Mouse (Mus musculus): ENCODE data around the gene Rarres2. TPM values are rescaled to one million over a fixed set of nuclear protein-coding genes. Genes with fewer than 3 reads are reported as not detected.

The Rarres2 gene
- 217 TPM in 2 replicates for polyA plus RNA-seq (2012; rRNA removed)

DNA sequence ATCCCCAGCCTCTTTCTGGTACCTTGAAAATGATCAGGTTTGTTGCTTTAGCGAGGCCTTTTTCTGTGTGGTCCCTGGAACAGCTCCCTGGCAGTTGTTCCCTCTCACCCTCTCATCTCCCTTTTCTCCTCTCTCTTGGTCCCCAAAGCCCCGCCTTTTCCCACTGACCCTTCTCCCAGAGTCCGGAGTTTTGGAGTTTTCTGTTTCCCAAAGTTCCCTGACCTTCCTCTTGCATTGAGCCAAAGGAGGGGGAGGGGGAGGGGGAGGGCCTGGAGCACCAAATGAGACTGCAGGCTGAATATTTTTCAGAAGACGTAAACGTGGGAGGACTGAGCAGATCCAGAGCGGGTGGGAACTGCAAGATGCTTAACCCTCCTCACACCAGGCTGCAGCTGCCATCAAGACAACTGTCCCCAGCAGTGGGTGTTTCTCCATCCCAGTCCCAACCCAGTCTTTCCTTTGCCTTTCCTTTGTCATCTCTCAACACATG is at the start of gene Rarres2:
Gene Rarres2, minus strand, starts transcription at position 218 of the 490 bp plus-strand sequence.

GRCm38 (mm10) chr6:48601271-48602079 is 28.9 kb upstream of the Rarres2 start, which contains the start of gene Zfp775:
TSS of gene Zfp775 (plus strand) at chr6:48602063.

GRCm38 (mm10) chr6:48593158-48594042 is 20.8 kb upstream of the Rarres2 start, which contains the start of the genes Repin1 and Gm44965:
TSS of gene Repin1 (plus strand) at chr6:48593883.
TSS of gene Gm44965 (plus strand) at chr6:48593941.

GRCm38 (mm10) chr6:48589194-48589750 is 16.7 kb upstream of the Rarres2 start, which contains the start of gene Gm45021:
TSS of gene Gm45021 (plus strand) at chr6:48589610.

DNA sequence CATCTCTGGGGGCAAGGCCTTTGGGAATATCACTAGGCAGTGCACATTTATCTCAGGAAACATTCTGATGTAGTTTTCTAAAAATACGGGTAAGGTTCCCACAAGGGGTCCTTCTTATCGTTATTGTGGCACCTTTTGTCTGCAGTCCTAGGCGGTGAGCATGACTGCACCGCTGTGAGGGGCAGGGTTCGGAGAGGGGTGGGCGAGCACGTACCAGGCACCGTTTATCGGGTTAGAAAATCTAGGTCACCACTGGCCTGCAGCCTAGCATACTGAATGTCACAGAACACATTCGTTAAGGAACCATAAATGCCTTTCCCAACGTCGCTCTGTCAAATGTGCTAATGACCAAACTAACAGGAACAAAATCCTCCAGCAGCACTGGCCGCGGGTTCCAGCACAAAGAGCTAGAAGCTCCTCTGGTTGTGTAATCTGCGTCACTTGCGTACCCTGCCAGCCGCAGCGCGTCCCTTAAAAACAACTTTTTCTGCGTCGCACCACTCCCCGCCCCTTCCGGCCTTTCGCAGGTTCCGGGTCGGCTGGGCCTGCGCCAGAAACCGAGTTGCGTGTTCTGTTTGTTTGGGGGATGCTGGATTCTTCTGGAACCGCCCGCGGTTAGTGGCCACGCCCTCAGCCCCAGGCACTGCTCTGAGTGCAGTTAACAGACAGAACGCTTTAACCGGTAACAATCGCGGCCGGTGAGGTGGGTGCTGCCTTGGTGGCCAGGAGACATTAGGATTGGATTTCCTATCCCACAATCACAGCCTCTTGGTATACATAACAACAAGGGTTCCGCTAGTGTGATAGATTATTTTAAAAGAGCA is 18.1 kb downstream of the Rarres2 start, which contains the start of gene Lrrc61:
Gene Lrrc61, plus strand, starts transcription at position 517 of the 824 bp plus-strand sequence.

GRCm38 (mm10) chr6:48537105-48537954 is 35.3 kb downstream of the Rarres2 start, which contains the start of gene Atp6v0e2:
TSS of gene Atp6v0e2 (plus strand) at chr6:48537615.

Other genes starting within 250 kb of the Rarres2 start
- 47.3 and 53.7 TPM in 2 replicates for gene Krba1, start 177.2 kb downstream of the Rarres2 start, polyA plus RNA-seq (2012; rRNA removed)
- gene Zfp467, start 127.0 kb downstream of the Rarres2 start, polyA plus RNA-seq (2012; rRNA removed): 85.2 and 85.5 TPM in 2 replicates
- gene Sspo, start 124.6 kb downstream of the Rarres2 start, polyA plus RNA-seq (2012; rRNA removed): 7.8 and 8.2 TPM in 2 replicates
- gene Atp6v0e2, start 35.2 kb downstream of the Rarres2 start, polyA plus RNA-seq (2012; rRNA removed): 93.6 and 186 TPM in 2 replicates
- 26.5 and 31.4 TPM in 2 replicates for gene Lrrc61, start 18.0 kb downstream of the Rarres2 start, polyA plus RNA-seq (2012; rRNA removed)
- not detected in 2 replicates for gene Gm45021, start 16.8 kb upstream of the Rarres2 start, polyA plus RNA-seq (2012; rRNA removed)
- 147 and 149 TPM in 2 replicates for gene Repin1, start 21.1 kb upstream of the Rarres2 start, polyA plus RNA-seq (2012; rRNA removed)
- 1.2 TPM in 1 of 2 replicates, not detected in the other for gene Gm44965, start 21.2 kb upstream of the Rarres2 start, polyA plus RNA-seq (2012; rRNA removed)
- 14.7 and 16.7 TPM in 2 replicates for gene Zfp775, start 29.3 kb upstream of the Rarres2 start, polyA plus RNA-seq (2012; rRNA removed)
- 10.9 and 17.7 TPM in 2 replicates for gene AI854703, start 54.0 kb upstream of the Rarres2 start, polyA plus RNA-seq (2012; rRNA removed)
- 1.4 and 1.5 TPM in 2 replicates for gene Gimap8, start 74.4 kb upstream of the Rarres2 start, polyA plus RNA-seq (2012; rRNA removed)
- 0.51 and 1.0 TPM in 2 replicates for gene Gimap9, start 103.3 kb upstream of the Rarres2 start, polyA plus RNA-seq (2012; rRNA removed)
- gene Gimap4, start 111.8 kb upstream of the Rarres2 start, polyA plus RNA-seq (2012; rRNA removed): 2.6 and 6.6 TPM in 2 replicates
- 3.9 and 4.3 TPM in 2 replicates for gene Gimap6, start 135.4 kb upstream of the Rarres2 start, polyA plus RNA-seq (2012; rRNA removed)
- 0.30 TPM in 1 of 2 replicates, not detected in the other for gene Gm28053, start 145.8 kb upstream of the Rarres2 start, polyA plus RNA-seq (2012; rRNA removed)
- 0.16 and 0.21 TPM in 2 replicates for gene Gimap7, start 145.8 kb upstream of the Rarres2 start, polyA plus RNA-seq (2012; rRNA removed)
- gene Gimap1, start 166.3 kb upstream of the Rarres2 start, polyA plus RNA-seq (2012; rRNA removed): 7.0 and 8.6 TPM in 2 replicates
- gene Gimap5, start 173.4 kb upstream of the Rarres2 start, polyA plus RNA-seq (2012; rRNA removed): 5.8 and 7.7 TPM in 2 replicates
- gene Gimap3, start 198.1 kb upstream of the Rarres2 start, polyA plus RNA-seq (2012; rRNA removed): 1.3 and 1.7 TPM in 2 replicates

Measured in ovary, adult 2 months (tissue).